Mouse (Mus musculus) heart, embryonic 14.5 days (tissue): ENCODE measurements around the gene Ralgps1. TPM values are rescaled to one million over a fixed set of nuclear protein-coding genes. Genes with fewer than 3 reads are reported as not detected.

ENCODE experiments used
- ATAC-seq: fragments of 200-750 bp; cut with Nextera tagmentation; 2 replicates; pipeline ENCODE4 v1.8.0; 2017; ENCODE audit warnings: low read depth, moderate TSS enrichment; ENCODE audit not compliant: insufficient number of reproducible peaks, insufficient read depth, low FRiP score
- H3K27ac ChIP-seq, 2 experiments: fragments of 200-500 bp in 1 of 2; fragments of 300-500 bp in 1 of 2; sonication (generic) in 1 of 2; replicated peaks in 1 of 2; 2 replicates each; pipeline ENCODE4 v1.5.1; 2012 to 2014; ENCODE audit warnings: low read depth in 2 of 2, low read length in 2 of 2, control low read depth in 1 of 2, mild to moderate bottlenecking in 1 of 2, mixed read lengths in 1 of 2; ENCODE audit not compliant: control insufficient read depth in 1 of 2, insufficient read depth in 1 of 2
- H3K27me3 ChIP-seq: fragments of 300-500 bp; sonication (generic); 2 replicates; pipeline ENCODE4 v1.6.1; 2014; ENCODE audit warnings: mild to moderate bottlenecking, low read length, control low read depth; ENCODE audit not compliant: control insufficient read depth, insufficient read depth
- H3K36me3 ChIP-seq: fragments of 300-500 bp; sonication (generic); 2 replicates; pipeline ENCODE4 v1.6.1; 2014; ENCODE audit warnings: mild to moderate bottlenecking, control low read depth, low read length, mixed read lengths; ENCODE audit not compliant: control insufficient read depth, insufficient read depth
- H3K4me1 ChIP-seq, 2 experiments: fragments of 200-500 bp in 1 of 2; fragments of 300-500 bp in 1 of 2; sonication (generic) in 1 of 2; 2 replicates each; pipeline ENCODE4 v1.6.1; 2012 to 2014; ENCODE audit warnings: low read length in 2 of 2, control low read depth in 1 of 2, mixed read lengths in 1 of 2; ENCODE audit not compliant: control insufficient read depth in 2 of 2, insufficient read depth in 2 of 2
- H3K4me2 ChIP-seq: fragments of 300-500 bp; sonication (generic); 2 replicates; pipeline ENCODE4 v1.6.1; 2014; ENCODE audit warnings: mild to moderate bottlenecking, low read length
- H3K4me3 ChIP-seq, 2 experiments: fragments of 200-500 bp in 1 of 2; fragments of 300-500 bp in 1 of 2; sonication (generic) in 1 of 2; 2 replicates each; pipeline ENCODE4 v1.5.1; 2012 to 2014; ENCODE audit warnings: low read length in 2 of 2, mild to moderate bottlenecking in 2 of 2, control low read depth in 1 of 2, low read depth in 1 of 2, moderate library complexity in 1 of 2; ENCODE audit not compliant: control insufficient read depth in 1 of 2, insufficient read depth in 1 of 2
- H3K9ac ChIP-seq: fragments of 300-500 bp; sonication (generic); 2 replicates; pipeline ENCODE4 v1.6.1; 2014; ENCODE audit warnings: mild to moderate bottlenecking, low read length
- H3K9me3 ChIP-seq: fragments of 300-500 bp; sonication (generic); 2 replicates; pipeline ENCODE4 v1.6.1; 2016; ENCODE audit warnings: low read length, control low read depth; ENCODE audit not compliant: control insufficient read depth
- WGBS: fragments of 180-500 bp; shearing (Covaris S2); extraction: QIAGEN DNeasy Blood & Tissue Kit; methylation state at CpG from one replicate; pipeline ENCODE4 v1.1.7; 2014; 5-methylcytosine and 5-hydroxymethylcytosine counted together
- polyA plus RNA-seq: library from polyadenylated mRNA; unstranded; fragments of >200 nt; fragmentation: Nextera tagmentation; extraction: Ambion mirVana; gene quantifications from 2 replicates; pipeline ENCODE4 v1.2.1, GENCODE M21; 2014

The Ralgps1 gene
- polyA plus RNA-seq, 1 experiment from 2014 or later = 6.7 TPM

DNA sequence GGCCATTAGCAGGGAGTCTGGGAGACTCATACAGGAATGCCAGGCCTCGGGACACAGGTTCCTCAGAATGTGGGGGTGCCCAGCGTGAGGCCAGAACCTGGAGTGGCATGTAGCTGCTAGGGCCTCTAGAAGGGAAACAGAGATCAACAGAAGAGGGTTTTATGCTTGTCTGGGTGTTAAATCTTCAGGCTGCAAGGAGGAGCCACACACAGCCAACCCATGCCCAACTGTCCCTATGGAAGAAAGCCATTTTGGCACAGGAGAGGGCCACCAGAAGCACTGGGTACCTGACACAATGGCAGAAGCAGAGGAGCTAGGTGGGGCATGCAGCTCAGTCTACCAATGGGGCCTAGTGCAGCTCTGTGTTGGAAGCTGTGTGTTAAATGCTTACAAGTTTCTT lies 21.7 kb downstream of the Ralgps1 start:
- 38% methylated on average over 2 of the region's 2 CpGs for WGBS
- H3K27me3 ChIP-seq = no peaks in the 10 kb centered on the region
- no peak overlapping the region for H3K9ac ChIP-seq
- no peak overlapping the region for H3K27ac ChIP-seq
- H3K4me3 ChIP-seq = no peak overlapping the region
- no peaks in the 10 kb centered on the region for H3K9me3 ChIP-seq
- no peaks in the 10 kb centered on the region for H3K36me3 ChIP-seq
- no peak overlapping the region for H3K4me2 ChIP-seq
- H3K4me1 ChIP-seq = peaks cover 10 to 28% of the 10 kb centered on the region in 2 experiments
- no peak for ATAC-seq

DNA sequence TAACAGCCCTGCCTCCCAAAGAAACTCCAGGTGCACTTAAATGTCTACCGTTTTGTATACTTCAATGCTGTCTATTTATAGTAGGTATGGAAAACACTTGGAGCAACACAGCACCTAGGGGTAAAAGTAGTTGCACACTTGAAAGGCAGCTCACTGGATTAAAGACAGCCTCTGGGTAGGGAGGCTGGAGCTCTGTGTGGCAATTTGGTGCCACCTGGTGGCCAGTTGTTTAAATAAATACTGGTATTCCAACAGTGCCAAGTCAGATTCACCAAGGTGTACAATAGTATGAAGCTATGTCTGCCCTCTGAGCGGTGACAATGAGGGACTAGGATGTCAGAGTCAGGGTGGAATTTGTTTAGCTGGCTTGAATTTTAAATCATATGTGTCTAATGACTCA lies 22.2 kb downstream of the Ralgps1 start:
- no peak overlapping the region for H3K9ac ChIP-seq
- H3K27me3 ChIP-seq = no peaks in the 10 kb centered on the region
- H3K4me1 ChIP-seq = peaks cover 11 to 30% of the 10 kb centered on the region in 2 experiments
- H3K9me3 ChIP-seq = no peaks in the 10 kb centered on the region
- peak; percentile 49; the same call in 1 of the 2 replicates for ATAC-seq
- 13% methylated on average over 2 of the region's 2 CpGs for WGBS
- H3K4me3 ChIP-seq = no peak overlapping the region
- no peaks in the 10 kb centered on the region for H3K36me3 ChIP-seq
- no peak overlapping the region for H3K27ac ChIP-seq
- H3K4me2 ChIP-seq = no peak overlapping the region

GRCm38 (mm10) chr2:33348260-33348659 lies 23.0 kb downstream of the Ralgps1 start:
- Histone ChIP-seq H3K4me2 (no peak overlapping the region), H3K4me1 (peaks cover 14 to 34% of the 10 kb centered on the region in 2 experiments), H3K4me3 (no peak overlapping the region), H3K27ac (no peak overlapping the region), H3K9ac (no peak overlapping the region), H3K27me3 (no peaks in the 10 kb centered on the region), H3K36me3 (no peaks in the 10 kb centered on the region), H3K9me3 (no peaks in the 10 kb centered on the region)
- no peak for ATAC-seq
- 71% methylated on average over 3 of the region's 3 CpGs for WGBS

DNA sequence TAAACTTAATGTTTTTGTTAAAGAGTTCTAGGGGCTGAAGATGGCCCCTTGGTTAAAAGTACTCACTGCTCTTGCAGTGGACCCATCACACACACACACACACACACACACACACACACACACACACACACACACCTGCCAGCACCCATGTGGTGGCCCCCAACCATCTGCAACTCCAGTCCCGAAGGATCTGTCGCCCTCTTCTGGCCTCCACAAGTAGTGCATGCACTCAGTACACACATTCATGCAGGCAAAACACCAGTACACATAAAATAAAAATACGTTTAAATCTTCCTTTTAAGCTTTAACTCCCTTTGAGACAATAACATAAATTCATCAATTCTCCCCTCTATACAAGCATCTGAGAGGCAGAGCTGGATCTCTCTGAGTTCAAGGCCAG lies 23.7 kb downstream of the Ralgps1 start:
- ATAC-seq = no peak
- H3K4me2 ChIP-seq = no peak overlapping the region
- H3K36me3 ChIP-seq = no peaks in the 10 kb centered on the region
- H3K27me3 ChIP-seq = no peaks in the 10 kb centered on the region
- H3K27ac ChIP-seq = no peak overlapping the region
- no peak overlapping the region for H3K9ac ChIP-seq
- 38% methylated on average over 3 of the region's 3 CpGs for WGBS
- H3K9me3 ChIP-seq = no peaks in the 10 kb centered on the region
- peaks cover 15 to 34% of the 10 kb centered on the region in 2 experiments for H3K4me1 ChIP-seq
- H3K4me3 ChIP-seq = no peak overlapping the region

GRCm38 (mm10) chr2:33346749-33347148 lies 24.5 kb downstream of the Ralgps1 start:
- Histone ChIP-seq H3K27me3 (no peaks in the 10 kb centered on the region), H3K9me3 (no peaks in the 10 kb centered on the region), H3K9ac (no peak overlapping the region), H3K36me3 (no peaks in the 10 kb centered on the region), H3K4me2 (no peak overlapping the region), H3K4me3 (no peak overlapping the region), H3K27ac (peak overlapping the region in 1 of 2 experiments; percentile 53; a peak in 1 of 4 replicates), H3K4me1 (peaks cover 17 to 34% of the 10 kb centered on the region in 2 experiments)
- WGBS = 74% methylated on average over 5 of the region's 5 CpGs
- ATAC-seq = no peak

DNA sequence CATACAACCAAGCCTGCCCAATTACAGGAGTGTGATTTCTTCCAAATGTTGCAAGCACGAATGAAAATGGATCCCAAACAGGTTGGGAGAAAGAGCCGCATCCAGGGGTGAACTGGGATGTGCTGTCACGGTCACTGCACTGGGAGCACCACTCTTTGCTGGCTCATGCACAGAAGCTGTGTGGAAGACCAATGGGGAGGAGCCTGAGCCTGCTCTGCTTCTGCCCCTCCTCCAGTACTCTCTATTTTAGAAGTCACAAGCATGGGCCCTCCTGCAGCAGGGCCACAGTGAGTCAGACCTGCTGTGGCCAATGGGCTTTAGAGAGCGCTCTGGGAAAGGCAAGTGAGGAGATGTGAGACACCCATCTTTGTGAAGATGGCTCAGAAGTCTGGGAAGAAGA lies 25.3 kb downstream of the Ralgps1 start:
- H3K4me1 ChIP-seq = peaks cover 17 to 34% of the 10 kb centered on the region in 2 experiments

DNA sequence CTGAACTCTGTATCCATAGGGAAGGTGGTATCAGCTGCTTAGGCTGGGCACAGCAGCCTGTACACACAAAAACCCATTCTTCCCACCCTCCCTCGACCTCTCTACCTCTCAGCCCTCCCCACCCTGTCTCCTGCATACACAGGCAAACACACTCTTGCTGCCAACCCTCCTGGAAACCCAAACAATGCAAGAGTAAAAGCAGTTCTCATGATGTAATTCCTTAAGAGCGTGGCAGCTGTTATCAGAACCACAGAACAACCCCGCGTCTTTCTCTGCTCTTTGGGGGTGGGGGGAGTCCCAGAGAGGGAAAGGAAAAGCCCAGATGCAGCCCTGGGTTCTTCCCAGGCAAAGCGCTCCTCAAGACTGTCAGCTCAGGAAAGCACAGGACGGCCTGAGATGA lies 25.8 kb downstream of the Ralgps1 start:
- H3K9me3 ChIP-seq = no peaks in the 10 kb centered on the region
- no peak overlapping the region for H3K4me2 ChIP-seq
- no peak overlapping the region for H3K4me3 ChIP-seq
- no peak overlapping the region for H3K9ac ChIP-seq
- 0 out of 2 replicates have a peak, but pooled peaks have one; percentile 38 for ATAC-seq
- no peaks in the 10 kb centered on the region for H3K36me3 ChIP-seq
- peaks cover 17 to 34% of the 10 kb centered on the region in 2 experiments for H3K4me1 ChIP-seq
- no peaks in the 10 kb centered on the region for H3K27me3 ChIP-seq
- peak overlapping the region; percentile 14 to 53; a peak in 2 of 4 replicates for H3K27ac ChIP-seq
- 21% methylated on average over 6 of the region's 6 CpGs for WGBS

More for the DNA sequence above, 25.3 kb downstream of the Ralgps1 start:
- no peak overlapping the region for H3K4me2 ChIP-seq
- WGBS = 62% methylated on average over 4 of the region's 4 CpGs
- no peak overlapping the region for H3K4me3 ChIP-seq
- H3K36me3 ChIP-seq = no peaks in the 10 kb centered on the region
- ATAC-seq = no peak
- peak overlapping the region in 1 of 2 experiments; percentile 53; a peak in 2 of 4 replicates for H3K27ac ChIP-seq
- H3K9ac ChIP-seq = no peak overlapping the region
- H3K27me3 ChIP-seq = no peaks in the 10 kb centered on the region
- no peaks in the 10 kb centered on the region for H3K9me3 ChIP-seq

DNA sequence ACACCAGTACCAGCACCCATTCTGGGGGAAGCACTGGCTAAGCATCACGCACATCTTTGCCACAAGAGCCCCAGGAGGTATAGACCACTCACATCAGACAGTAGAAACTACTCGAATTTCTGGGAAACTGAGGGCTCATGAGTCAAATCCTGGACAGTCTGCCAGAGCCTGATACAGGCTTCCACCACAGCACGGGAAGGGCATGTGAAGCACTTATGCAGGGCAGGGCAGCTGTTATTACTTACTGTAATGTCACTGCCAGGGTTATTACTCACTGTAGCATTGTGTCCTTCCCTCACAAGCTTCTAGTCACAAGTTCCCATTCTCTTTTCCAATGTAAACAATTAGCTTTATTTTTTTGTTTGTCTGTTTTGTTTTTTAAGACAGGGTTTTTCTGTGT lies 27.9 kb downstream of the Ralgps1 start:
- no peaks in the 10 kb centered on the region for H3K27me3 ChIP-seq
- H3K36me3 ChIP-seq = 0 out of 2 replicates have a peak, but pooled peaks cover 4% of the 10 kb centered on the region
- no peak overlapping the region for H3K4me3 ChIP-seq
- no peak overlapping the region for H3K27ac ChIP-seq
- H3K4me1 ChIP-seq = peaks cover 17 to 28% of the 10 kb centered on the region in 2 experiments
- no peak overlapping the region for H3K9ac ChIP-seq
- WGBS = 68% methylated on average over 3 of the region's 3 CpGs
- no peaks in the 10 kb centered on the region for H3K9me3 ChIP-seq
- no peak overlapping the region for H3K4me2 ChIP-seq
- no peak for ATAC-seq
